Mouse (Mus musculus) thymus, adult 2 months (tissue): Measurements from ENCODE around the gene Ddr1. TPM values are rescaled to one million over a fixed set of nuclear protein-coding genes. Genes with fewer than 3 reads are reported as not detected.

Source experiments
- DNase-seq: peaks from one replicate; pipeline ENCODE4 v3.0.0; 2021
- H3K27ac ChIP-seq: fragments of 200-500 bp; 2 replicates; pipeline ENCODE4 v1.5.1; 2012; ENCODE audit warnings: low read length, control low read depth; ENCODE audit not compliant: control insufficient read depth, insufficient read depth
- H3K27me3 ChIP-seq: fragments of 200-500 bp; 2 replicates; pipeline ENCODE4 v1.6.1; 2012; ENCODE audit warnings: mild to moderate bottlenecking, low read length, moderate library complexity, mixed read lengths; ENCODE audit not compliant: control insufficient read depth, insufficient read depth
- H3K36me3 ChIP-seq: fragments of 200-500 bp; 2 replicates; pipeline ENCODE4 v1.6.1; 2012; ENCODE audit warnings: mild to moderate bottlenecking, low read length, moderate library complexity; ENCODE audit not compliant: control insufficient read depth, insufficient read depth
- H3K4me1 ChIP-seq: fragments of 200-500 bp; replicated peaks from 2 replicates; pipeline ENCODE4 v1.6.1; 2012; ENCODE audit warnings: low read length; ENCODE audit not compliant: control insufficient read depth, insufficient read depth
- H3K4me3 ChIP-seq: fragments of 200-500 bp; 2 replicates; pipeline ENCODE4 v1.5.1; 2012; ENCODE audit warnings: mild to moderate bottlenecking, low read length, control low read depth, moderate library complexity; ENCODE audit not compliant: control insufficient read depth, insufficient read depth
- CTCF ChIP-seq: fragments of 200-500 bp; IDR thresholded peaks from 2 replicates; pipeline ENCODE4 v1.5.1; 2012; ENCODE audit warnings: mild to moderate bottlenecking, control low read depth, low read length, moderate library complexity, borderline replicate concordance; ENCODE audit not compliant: control insufficient read depth, poor library complexity, insufficient read depth; ENCODE audit errors: extremely low read depth
- POLR2A ChIP-seq: fragments of 200-500 bp; IDR thresholded peaks from 2 replicates; pipeline ENCODE4 v1.6.1; 2012; ENCODE audit warnings: mild to moderate bottlenecking, low read length, control low read depth, moderate library complexity; ENCODE audit not compliant: control insufficient read depth, poor library complexity, insufficient read depth; ENCODE audit errors: extremely low read depth
- WGBS: fragments of 180-500 bp; shearing (Covaris S2); methylation state at CpG from one replicate; pipeline ENCODE4 v1.1.7; 2018; 5-methylcytosine and 5-hydroxymethylcytosine counted together
- polyA plus RNA-seq: library from polyadenylated mRNA; depleted of rRNA; stranded (reverse); fragments of >200 nt; gene quantifications from 2 replicates; pipeline ENCODE4 v1.2.3, GENCODE M21; 2012

Gene Ddr1
- polyA plus RNA-seq, 1 experiment, result 43.6 TPM

- Histone ChIP-seq H3K4me1 (peaks cover 41% of the 10 kb centered on the region), H3K36me3 (peaks cover 16% of the 10 kb centered on the region), H3K4me3 (no peak overlapping the region), H3K27me3 (no peaks in the 10 kb centered on the region), H3K27ac (no peak overlapping the region)
- TF ChIP-seq CTCF (0 out of 2 replicates have a peak, but pooled peaks have one; percentile 32), POLR2A (no peak)
- peak; percentile 62 for DNase-seq
- 80% methylated on average over 17 of the region's 17 CpGs for WGBS
Observed at GRCm38 (mm10) chr17:35665957-35666515, 38.4 kb downstream of the Ddr1 start.

- no peaks in the 10 kb centered on the region for H3K27me3 ChIP-seq
- WGBS, result 87% methylated on average over 2 of the region's 2 CpGs
- no peak overlapping the region for H3K27ac ChIP-seq
Observed at GRCm38 (mm10) chr17:35653086-35653485, 51.3 kb downstream of the Ddr1 start.

GRCm38 (mm10) chr17:35649429-35649828, 55.0 kb downstream of the Ddr1 start:
- 82% methylated on average over 2 of the region's 2 CpGs for WGBS
- DNase-seq, result no peak
- TF ChIP-seq POLR2A, result no peak
- no peak for TF ChIP-seq CTCF
- H3K27ac ChIP-seq, result no peak overlapping the region
- H3K4me1 ChIP-seq, result peaks cover 10% of the 10 kb centered on the region; the same call in 1 of the 2 replicates
- no peak overlapping the region for H3K4me3 ChIP-seq
- no peaks in the 10 kb centered on the region for H3K36me3 ChIP-seq
- H3K27me3 ChIP-seq, result no peaks in the 10 kb centered on the region

More at GRCm38 (mm10) chr17:35653086-35653485, 51.3 kb downstream of the Ddr1 start:
- peaks cover 20% of the 10 kb centered on the region for H3K36me3 ChIP-seq
- TF ChIP-seq CTCF (no peak), POLR2A (no peak)
- peaks cover 10% of the 10 kb centered on the region; the same call in 1 of the 2 replicates for H3K4me1 ChIP-seq
- H3K4me3 ChIP-seq, result no peak overlapping the region
- DNase-seq, result no peak

- no peak within 1 kb of the TSS for H3K27ac ChIP-seq
- H3K27me3 ChIP-seq, result no peaks in the 10 kb centered on the region
- TF ChIP-seq POLR2A, result no peak
- no peak for TF ChIP-seq CTCF
- H3K4me3 ChIP-seq, result no peak within 1 kb of the TSS
- H3K4me1 ChIP-seq, result peaks cover 2% of the 10 kb centered on the region; the same call in 1 of the 2 replicates
- DNase-seq, result no peak
- WGBS, result 77% methylated on average over 13 of the region's 13 CpGs
- H3K36me3 ChIP-seq, result no peaks in the 10 kb centered on the region
Observed at GRCm38 (mm10) chr17:35643609-35644236, 60.7 kb downstream of the Ddr1 start, which contains the start of gene Mucl3. TSS of gene Mucl3 (minus strand) at chr17:35643695.

- no peak overlapping the region for H3K4me3 ChIP-seq
- DNase-seq, result no peak
- peaks cover 8% of the 10 kb centered on the region for H3K4me1 ChIP-seq
- no peaks in the 10 kb centered on the region; the same call in 1 of the 2 replicates for H3K27me3 ChIP-seq
- TF ChIP-seq POLR2A (no peak), CTCF (no peak)
- WGBS, result 82% methylated on average over 6 of the region's 6 CpGs
- H3K36me3 ChIP-seq, result no peaks in the 10 kb centered on the region
- H3K27ac ChIP-seq, result no peak overlapping the region
Observed at GRCm38 (mm10) chr17:35639352-35639751, 65.1 kb downstream of the Ddr1 start.

- TF ChIP-seq POLR2A (no peak), CTCF (no peak)
- WGBS, result 15% methylated on average over 14 of the region's 14 CpGs
- peak; percentile 61 for DNase-seq
- Histone ChIP-seq H3K4me3 (no peak overlapping the region), H3K36me3 (no peaks in the 10 kb centered on the region), H3K4me1 (peaks cover 8% of the 10 kb centered on the region), H3K27ac (no peak overlapping the region), H3K27me3 (no peaks in the 10 kb centered on the region; the same call in 1 of the 2 replicates)
Observed at GRCm38 (mm10) chr17:35638475-35639190, 65.8 kb downstream of the Ddr1 start.
